Mouse (Mus musculus) gastrocnemius, postnatal 36 days (tissue): ENCODE measurements around the gene Apod. TPM values are rescaled to one million over a fixed set of nuclear protein-coding genes. Genes with fewer than 3 reads are reported as not detected.

Experiments
- DNase-seq, 2 experiments: peaks; one replicate each; pipeline ENCODE4 v3.0.0; 2022
- intact Hi-C: fragments of 180-260 bp; cut with DNase I; formaldehyde crosslinking; loops from one replicate; pipeline ENCODE4 v1.15.1; 2025
- total RNA-seq, 2 experiments: library from RNA; stranded (reverse); gene quantifications; 2 replicates each; pipeline ENCODE4 v1.2.3; 2021

The Apod gene
- total RNA-seq, 2 experiments from 2014 or later: 15.5 to 31.3 TPM

DNA sequence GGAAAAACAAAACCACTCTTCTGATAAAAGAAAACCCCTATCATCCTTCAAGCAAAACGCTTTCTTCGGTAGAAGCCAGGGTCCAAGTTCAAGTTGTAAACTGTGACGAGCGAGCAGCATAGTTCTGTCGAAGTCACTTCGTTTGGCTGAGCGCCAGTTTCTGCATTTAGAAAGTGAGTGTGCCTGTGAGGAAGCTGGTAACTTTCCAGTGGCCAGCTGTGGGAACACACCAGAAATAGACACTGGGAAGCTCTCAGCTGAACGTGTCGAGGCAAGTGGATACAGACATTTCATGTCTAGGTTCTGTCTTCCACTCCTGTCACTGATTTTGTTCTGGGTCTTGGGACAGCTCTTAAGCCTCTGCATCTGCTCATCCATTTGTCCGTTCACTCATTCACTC is 24.3 kb downstream of the Apod start:
- intact Hi-C loops: loop anchor here (1.0 kb wide), 1 partner anchor 15 kb away; the partner anchor contains the start of gene Ppp1r2
- DNase-seq: peak; percentile 68 to 83

DNA sequence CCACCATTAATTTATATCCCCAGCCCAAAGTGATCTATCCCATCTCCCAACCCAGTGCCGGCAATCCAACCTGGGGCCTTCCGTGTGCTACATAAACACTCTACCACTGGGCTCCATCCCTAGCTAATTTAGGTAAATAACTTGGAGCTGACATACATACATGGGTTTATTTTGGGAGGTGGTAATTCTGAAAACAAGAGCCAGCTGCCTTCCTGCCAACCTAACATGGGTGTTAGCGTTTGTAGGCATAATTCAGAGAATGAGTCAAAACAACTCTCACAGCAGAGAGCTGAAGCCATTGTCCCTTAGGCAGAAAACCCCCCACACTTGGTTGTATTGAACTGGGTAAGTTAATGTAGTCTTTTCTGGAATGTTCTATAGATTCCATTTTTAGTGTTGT is 26.9 kb downstream of the Apod start:
- intact Hi-C loops: no loop called here
- DNase-seq: no peak

DNA sequence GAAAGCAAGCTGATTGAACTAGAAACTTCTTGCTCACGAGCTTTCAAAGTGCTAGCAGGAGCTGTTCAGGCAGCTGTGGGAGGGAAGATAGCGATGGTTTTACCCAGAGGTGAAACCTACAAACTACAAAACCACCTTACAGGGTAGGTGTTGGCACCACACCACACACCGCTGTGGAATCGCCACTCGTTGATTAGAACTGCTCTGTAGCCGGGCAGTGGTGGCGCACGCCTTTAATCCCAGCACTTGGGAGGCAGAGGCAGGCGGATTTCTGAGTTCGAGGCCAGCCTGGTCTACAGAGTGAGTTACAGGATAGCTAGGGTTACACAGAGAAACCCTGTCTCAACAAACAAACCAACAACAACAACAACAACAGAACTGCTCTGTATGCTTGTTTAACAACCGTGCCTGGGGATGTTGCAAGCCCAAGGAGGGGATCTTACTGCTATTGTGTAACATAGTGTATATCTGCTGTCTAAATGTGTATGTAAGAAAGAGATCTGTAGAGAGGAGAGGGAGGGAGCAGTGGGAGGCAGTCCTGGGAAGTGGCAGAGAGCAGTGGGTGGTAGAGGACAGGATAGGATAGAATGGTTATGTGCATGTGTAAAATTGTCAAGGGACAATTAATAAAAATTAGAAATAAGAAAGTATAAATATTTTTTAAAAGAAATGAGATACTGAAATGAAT is 27.7 kb downstream of the Apod start:
- no peak for DNase-seq
- intact Hi-C loops: no loop called here

DNA sequence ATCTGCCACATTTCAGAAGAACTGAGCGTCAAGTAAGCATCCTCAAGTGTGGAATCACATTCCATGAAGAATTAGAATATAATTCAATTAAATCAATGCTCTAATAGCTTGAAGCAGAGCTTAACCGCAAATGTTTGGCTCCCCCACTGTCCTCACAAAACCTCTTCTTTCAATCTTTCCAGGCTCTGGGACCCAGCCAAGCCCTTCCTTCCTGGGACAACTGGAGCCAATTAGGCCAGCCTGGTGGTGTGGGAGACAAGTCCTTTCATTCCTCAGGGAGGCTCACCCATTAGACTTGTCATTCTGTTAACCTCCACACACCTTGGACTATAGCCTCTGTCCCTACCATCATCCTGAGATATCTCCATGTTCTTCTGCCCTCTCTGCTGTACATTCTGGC is 32.6 kb downstream of the Apod start:
- DNase-seq: peak; percentile 41 to 63
- intact Hi-C loops: loop anchor here (1.0 kb wide), 1 partner anchor 47 kb away; no protein-coding TSS in a partner anchor

DNA sequence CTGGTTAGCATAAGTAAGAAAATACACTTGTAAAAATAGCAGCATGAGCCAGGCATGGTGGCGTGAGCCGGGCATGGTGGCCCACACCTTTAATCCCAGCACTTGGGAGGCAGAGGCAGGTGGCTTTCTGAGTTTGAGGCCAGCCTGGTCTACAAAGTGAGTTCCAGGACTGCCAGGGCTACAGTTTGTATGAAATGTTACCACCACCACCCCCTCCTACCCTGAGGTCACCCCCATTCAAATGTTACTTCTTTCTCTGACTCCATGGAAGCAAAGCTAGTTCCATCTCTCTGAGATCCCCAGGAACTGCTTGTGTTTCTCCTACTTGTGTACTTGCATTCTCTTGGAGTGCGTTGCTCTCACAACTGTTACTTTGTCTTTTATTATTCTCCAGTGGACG is 34.4 kb downstream of the Apod start:
- intact Hi-C loops: no loop called here

DNA sequence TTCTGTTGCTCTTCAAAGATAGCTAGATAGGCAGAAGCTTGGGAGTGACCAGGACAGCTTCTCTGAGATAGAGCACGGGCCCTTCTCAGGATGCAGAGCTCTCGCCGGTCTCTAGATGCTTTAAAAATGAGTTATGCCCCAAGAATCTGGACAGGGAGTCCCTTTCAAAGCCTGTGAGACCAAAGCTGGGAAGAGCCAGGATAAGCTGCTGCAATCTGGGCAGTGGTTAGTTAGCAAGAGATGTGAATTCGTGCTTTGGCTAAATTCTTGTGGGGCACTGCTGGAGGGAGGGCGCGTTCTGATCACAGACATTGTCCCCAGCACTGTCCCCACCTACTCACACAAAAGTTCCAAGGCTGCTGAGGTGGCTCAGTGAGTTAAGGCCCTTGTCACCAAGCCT is 36.0 kb downstream of the Apod start:
- DNase-seq: no peak
- intact Hi-C loops: loop anchor here (5.0 kb wide), 1 partner anchor 69 kb away; no protein-coding TSS in a partner anchor

More for the DNA sequence above, 34.4 kb downstream of the Apod start:
- no peak for DNase-seq

DNA sequence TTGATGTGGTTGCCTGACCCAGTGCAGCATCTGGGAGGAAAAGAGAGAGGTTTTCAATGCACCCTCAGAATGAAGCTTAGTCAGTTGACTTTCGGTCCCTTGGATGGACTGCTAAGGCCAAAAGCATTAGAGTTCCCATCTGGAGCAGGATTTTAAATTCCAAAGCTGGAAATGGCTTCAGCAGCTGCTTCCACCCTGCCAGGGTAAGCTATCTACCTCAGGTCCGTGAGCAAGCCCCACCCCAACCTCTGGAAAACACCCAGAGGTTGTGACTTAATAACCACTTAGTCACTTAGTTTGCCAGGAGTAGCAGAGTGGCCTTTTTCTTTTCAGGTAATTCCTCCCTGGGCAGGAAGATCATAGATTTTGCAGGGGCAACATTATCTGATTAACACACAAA is 36.5 kb downstream of the Apod start:
- no peak for DNase-seq
- intact Hi-C loops: loop anchor here (5.0 kb wide), 1 partner anchor 69 kb away; no protein-coding TSS in a partner anchor

DNA sequence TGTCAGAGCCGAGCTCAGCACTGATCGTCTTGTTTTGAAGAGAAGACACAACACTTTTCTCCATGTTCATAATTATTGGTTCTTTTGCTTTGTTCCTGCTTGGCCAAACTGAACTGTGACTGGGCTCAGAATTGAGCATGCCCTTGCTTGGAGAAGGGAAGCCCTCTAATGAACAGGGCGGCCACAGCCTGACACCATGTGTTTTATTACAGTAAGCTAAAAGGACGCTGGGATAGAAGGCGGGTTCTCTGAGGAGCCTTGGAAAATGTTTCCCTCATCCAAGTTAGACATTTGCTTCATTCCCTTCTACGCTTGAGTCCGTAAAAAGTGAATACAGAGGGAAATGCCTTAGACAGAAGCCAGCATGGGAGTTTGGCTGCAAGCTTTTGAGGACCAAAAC is 37.6 kb downstream of the Apod start:
- DNase-seq: peak in 1 of 2 experiments; percentile 31
- intact Hi-C loops: loop anchor here (5.0 kb wide), 1 partner anchor 70 kb away; no protein-coding TSS in a partner anchor

DNA sequence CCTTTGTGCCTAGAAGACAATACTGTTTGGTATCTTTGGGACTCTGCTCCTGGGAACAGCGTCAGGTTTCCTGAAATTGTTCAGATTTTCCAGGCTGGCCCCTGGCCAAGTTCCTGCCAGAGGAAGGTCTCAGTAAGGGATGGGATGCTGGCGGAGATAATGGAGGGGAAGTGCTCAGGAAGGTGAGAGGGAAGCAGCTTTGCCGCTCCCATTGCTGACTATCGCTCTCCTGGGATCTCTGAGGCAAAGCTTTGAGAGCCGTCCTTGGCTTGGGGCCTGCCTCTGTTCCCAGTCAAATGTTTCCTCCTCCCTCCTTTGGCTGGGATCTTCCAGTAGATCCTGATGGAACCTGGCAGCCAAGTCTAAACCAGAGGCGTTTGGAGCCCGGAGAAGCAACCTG is 38.1 kb downstream of the Apod start:
- intact Hi-C loops: loop anchor here (5.0 kb wide), 1 partner anchor 71 kb away; no protein-coding TSS in a partner anchor

DNA sequence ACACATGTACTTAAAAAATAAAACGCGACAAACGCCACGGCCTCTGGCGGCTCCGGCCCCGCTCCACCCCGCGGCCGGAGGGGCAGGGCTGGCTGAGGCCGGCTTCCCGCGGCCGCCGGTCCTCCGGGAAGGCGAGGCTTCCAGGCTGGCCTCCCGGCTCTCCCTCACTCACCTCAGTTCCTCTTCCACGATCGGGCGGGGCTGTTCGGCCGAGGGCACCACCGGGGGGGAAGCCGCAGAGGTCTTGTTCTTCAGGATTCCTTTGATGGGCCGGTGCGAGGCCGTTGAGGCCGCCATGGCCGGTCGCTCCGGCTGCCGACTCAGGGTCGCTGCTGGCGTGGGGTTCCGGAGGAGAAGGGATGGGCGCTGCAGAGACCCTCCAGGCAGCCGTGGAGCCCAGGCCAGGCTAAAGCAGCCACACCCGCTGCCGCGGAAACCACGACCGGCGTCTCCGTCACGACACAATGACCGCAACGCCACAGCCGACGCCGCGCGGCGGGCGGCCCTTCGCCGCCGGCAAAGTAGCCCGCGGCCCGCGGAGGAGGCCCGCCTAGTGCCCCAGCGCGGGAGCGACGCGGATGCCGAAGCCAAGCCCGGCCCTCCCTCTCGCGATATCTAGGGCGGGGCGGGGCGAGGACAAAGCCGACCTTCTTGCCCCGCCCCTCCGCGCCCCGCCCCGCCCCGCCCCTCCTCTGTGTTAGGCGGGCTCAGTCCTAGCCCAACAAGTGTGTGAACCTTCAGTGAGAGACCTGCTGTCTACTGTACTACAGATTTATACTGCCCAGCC is 39.7 kb downstream of the Apod start, which contains the start of gene Ppp1r2:
TSS of gene Ppp1r2 (minus strand) at position 604 of the 787 bp plus-strand sequence.
- intact Hi-C loops: loop anchor here (1.0 to 5.0 kb wide), 2 partner anchors 15 to 72 kb away; no protein-coding TSS in a partner anchor

More for the DNA sequence above, 38.1 kb downstream of the Apod start:
- DNase-seq: peak; percentile 65 to 75

DNA sequence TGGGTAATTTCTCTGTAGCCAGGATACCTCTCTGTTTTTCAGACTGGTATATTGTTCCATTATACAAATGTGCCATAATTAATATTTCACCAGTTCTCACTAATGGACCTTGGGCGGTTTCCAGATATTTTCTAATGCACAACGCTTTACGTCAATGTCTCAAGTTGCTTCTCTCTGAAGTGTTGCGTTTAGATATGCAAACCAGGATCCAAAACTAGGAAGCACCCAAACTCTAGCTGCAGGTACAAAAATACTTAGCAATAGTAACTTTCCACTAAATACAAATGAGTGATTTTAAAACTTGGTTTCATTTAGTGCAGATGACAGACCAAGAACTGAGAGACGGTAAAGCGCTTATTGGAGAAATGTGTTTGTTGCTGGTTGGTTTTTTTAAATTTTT is 40.5 kb downstream of the Apod start:
- intact Hi-C loops: no loop called here
- DNase-seq: no peak

More for the DNA sequence above, 39.7 kb downstream of the Apod start, which contains the start of gene Ppp1r2:
- DNase-seq: peak; percentile 91 to 93

DNA sequence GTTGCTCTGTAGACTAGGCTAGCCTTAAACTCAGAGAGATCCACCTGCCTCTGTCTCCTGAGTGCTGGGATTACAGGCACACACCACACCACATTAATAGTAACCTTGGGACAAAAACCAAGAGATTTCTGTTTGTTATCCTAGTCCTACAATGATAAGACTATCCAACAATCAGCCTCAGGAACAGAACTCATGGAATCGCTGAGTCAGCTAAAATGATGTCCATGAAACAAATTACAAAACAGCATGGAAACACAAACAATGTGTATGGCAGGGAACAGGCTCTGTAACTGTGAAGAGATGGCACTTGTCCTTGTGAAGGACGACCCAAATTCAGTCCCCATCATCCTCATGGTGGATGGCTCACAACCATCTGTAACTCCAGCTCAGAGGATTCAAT is 47.9 kb downstream of the Apod start:
- no peak for DNase-seq
- intact Hi-C loops: no loop called here

DNA sequence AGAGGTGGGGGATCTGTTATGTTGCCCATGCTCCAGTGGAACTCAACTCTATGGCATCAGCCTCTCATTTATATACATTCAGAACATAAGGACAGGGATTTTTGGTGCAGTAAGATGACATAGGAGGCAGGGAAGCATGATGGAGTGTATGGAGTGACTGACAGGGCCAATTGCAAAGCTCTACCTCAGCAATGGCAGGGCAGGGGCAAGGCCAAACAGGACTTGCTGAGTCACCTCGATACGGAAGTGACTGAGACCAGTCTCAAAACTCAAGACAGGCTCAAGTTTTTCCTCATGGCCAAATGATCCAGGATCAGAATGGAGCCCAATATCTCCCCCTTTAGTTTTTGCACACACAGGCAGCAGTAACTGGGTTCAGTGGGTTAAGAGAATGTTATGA is 58.5 kb downstream of the Apod start:
- intact Hi-C loops: no loop called here
- DNase-seq: no peak

DNA sequence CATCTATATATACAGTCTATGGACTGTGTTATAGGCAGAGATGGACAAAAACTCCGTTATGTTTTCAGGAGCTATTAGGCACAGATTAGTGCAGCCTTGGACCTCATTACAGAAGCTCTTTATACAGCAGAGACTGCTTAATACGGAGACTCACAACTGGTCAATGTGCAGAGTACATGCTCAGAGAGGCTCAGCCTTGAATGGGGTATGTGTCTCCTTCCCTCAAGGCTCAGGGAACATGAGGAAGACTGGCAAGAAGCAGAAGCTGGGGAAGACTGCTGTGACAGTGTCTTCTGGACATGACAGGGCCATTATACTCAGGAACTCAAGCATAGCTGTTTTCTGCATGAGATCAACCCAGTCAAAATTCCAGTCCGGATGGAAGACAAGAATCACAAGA is 58.9 kb downstream of the Apod start:
- intact Hi-C loops: no loop called here
- no peak for DNase-seq

DNA sequence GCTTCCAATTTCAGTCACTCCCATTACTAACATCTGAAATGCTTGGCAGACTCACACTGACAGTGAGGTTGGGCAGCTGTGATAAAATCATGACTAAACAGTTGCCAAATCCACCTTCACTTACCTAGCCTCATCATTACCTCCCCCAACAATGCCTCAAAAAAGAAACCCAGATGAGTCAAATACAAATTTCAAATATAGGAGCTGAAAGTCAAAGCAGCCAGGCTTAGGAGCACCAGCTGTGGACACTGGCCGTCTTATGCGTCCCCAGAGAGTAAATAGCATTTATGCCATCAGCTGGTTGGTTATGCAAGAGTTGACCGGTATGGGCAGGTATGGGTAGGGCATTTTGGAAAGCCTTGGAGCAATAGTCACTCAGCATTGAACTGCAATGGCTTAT is 65.2 kb downstream of the Apod start:
- DNase-seq: no peak
- intact Hi-C loops: no loop called here

DNA sequence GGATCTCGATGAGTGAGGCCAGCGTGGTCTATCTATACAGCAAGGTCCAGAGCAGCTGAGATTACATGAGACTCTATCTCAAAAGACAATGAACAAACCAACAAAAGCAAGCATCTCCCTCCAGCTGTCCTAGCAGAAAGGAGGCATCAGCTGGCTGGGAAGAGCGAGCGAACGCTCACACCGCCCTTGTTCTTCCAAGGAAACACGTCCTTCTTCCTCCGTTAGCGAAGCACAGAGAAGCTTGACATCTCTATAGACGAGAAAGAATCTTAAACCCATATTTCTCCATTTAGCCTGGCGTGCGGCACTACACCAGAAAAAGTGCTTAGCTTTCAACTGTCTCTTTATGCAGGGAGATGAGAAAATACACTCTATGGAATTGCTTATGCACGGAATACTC is 65.9 kb downstream of the Apod start:
- no peak for DNase-seq
- intact Hi-C loops: no loop called here

DNA sequence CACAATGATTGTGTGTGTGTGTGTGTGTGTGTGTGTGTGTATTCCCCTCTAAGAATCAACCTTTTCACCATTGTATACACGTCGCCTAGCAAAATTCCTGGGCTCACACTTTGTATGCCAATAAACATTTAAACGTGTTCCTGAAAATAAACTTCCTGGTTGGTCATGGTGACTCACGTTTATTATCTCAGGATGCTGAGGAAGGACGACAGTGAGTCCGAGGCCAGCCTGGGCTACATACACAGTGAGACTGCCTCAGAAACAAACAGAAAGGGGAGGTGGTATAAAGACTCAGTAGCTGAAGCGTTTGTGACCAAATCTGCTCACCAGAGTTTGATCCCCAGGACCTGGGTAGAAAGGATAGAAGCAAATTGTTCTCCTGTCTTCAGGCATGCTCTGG is 67.2 kb downstream of the Apod start:
- intact Hi-C loops: no loop called here
- DNase-seq: no peak
